Mouse (Mus musculus) ES-E14 (cell line): Measurements from ENCODE around the gene Cfap97d2.

Source experiments
- CHD2 ChIP-seq: IDR thresholded peaks from 2 replicates; pipeline ENCODE4 v1.6.1; 2014; ENCODE audit warnings: mild to moderate bottlenecking, low read depth, low read length, inconsistent platforms
- HCFC1 ChIP-seq: IDR thresholded peaks from 2 replicates; pipeline ENCODE4 v1.6.1; 2012; ENCODE audit warnings: low read length, inconsistent platforms, borderline replicate concordance; ENCODE audit not compliant: insufficient read depth

- TF ChIP-seq CHD2 (no peak), HCFC1 (no peak)
Measured at GRCm38 (mm10) chr8:13694735-13695134, 11.0 kb upstream of the Cfap97d2 start.
